Comparison of ENCODE assay signal across 8 mouse cellular contexts in the genomic region with DNA sequence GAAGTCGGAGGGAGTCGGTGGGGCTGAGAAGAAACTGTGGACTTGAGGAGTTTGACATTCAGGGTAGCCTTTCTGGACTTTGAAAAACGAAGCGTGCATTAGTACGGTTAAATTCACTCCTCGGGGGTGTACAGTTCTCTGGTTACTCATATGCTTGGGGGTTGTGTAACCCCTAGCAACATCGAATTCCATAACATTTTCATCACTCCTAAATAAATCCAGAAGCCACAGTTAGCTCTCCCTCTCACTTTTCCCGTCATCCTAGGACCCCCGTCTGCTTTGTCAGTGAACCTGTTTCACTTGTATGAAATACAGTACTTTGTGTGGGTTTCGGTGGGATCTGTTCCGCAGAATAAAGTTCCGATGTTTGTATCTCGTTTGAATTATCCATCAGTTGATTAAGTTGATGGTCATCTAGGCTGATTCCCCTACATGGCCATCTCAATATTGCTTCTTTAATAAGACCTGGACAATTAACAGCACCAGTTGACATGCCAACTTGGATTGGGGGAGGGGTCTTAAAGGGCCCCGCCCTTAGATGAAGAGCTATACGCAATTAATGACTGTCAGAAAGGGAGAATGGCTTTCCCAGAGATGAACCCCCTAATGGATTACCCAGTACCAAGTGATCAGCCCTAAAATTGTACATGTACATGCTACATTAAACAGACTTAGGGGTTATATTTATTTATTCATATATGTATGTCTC. TPM values are rescaled to one million over a fixed set of nuclear protein-coding genes. Genes with fewer than 3 reads are reported as not detected.
A peak's percentile ranks its signal among the peaks of the same experiment; 100 is the strongest.
DNase-seq lines count a peak whose midpoint lies in the region; ATAC-seq and TF ChIP-seq lines count a peak whose summit lies in the region.

No protein-coding gene starts in this region.

- TF ChIP-seq EP300 in liver, postnatal 0 days (IDR thresholded peaks at IDR 0.05; ENCODE audit: low read depth): no peak

- DNase-seq in heart, adult 8-10 months (ENCODE audit: low spot score): no peak
- DNase-seq in Muller cell, postnatal 12 days (ENCODE audit: inconsistent ontology term): peak; percentile 38
- DNase-seq in liver, postnatal 0 days: no peak
- DNase-seq in adrenal gland, adult (ENCODE audit: inconsistent age in 2 of 2, low spot score in 1 of 2): no peak
- no peak for DNase-seq in frontal cortex, postnatal 14 days (ENCODE audit: low spot score in 2 of 2)

- peak overlapping the region; percentile 86 for H3K4me2 ChIP-seq in heart, embryonic 12.5 days
- H3K4me2 ChIP-seq in forebrain, embryonic 15.5 days (replicated peaks): peak overlapping the region; percentile 57
- peak overlapping the region; percentile 92 for H3K4me2 ChIP-seq in liver, postnatal 0 days (ENCODE audit: low read depth, low read length)

- peak overlapping the region; percentile 91 for H3K4me3 ChIP-seq in heart, embryonic 12.5 days
- H3K4me3 ChIP-seq in forebrain, embryonic 15.5 days: peak overlapping the region; percentile 88
- H3K4me3 ChIP-seq in liver, postnatal 0 days (ENCODE audit: low read depth, low read length): peak overlapping the region; percentile 96

- H3K27ac ChIP-seq in heart, embryonic 12.5 days (ENCODE audit: poor library complexity, severe bottlenecking): peak overlapping the region; percentile 98
- H3K27ac ChIP-seq in forebrain, embryonic 15.5 days (replicated peaks): peak overlapping the region; percentile 93
- peak overlapping the region; percentile 98 for H3K27ac ChIP-seq in liver, postnatal 0 days (ENCODE audit: low read depth)

- 0 out of 2 replicates have a peak, but pooled peaks have one; percentile 2 for ATAC-seq in heart, embryonic 12.5 days (ENCODE audit: insufficient number of reproducible peaks, low FRiP score)
- no peak for ATAC-seq in forebrain, embryonic 15.5 days (replicated peaks)
- no peak for ATAC-seq in liver, postnatal 0 days
- no peak for ATAC-seq in monocyte, adult 5-6 weeks (replicated peaks; ENCODE audit: insufficient number of reproducible peaks, low FRiP score, low TSS enrichment, poor library complexity, severe bottlenecking)

- H3K4me1 ChIP-seq in heart, embryonic 12.5 days (replicated peaks): peaks cover 4% of the 10 kb centered on the region
- peaks cover 16% of the 10 kb centered on the region for H3K4me1 ChIP-seq in forebrain, embryonic 15.5 days
- peaks cover 4% of the 10 kb centered on the region for H3K4me1 ChIP-seq in liver, postnatal 0 days (ENCODE audit: insufficient read depth)

- 20% methylated on average over 15 of the region's 15 CpGs for WGBS in heart, embryonic 12.5 days
- 22% methylated on average over 15 of the region's 15 CpGs for WGBS in forebrain, embryonic 15.5 days
- WGBS in liver, postnatal 0 days (ENCODE audit: insufficient replicate concordance): 18% methylated on average over 15 of the region's 15 CpGs

- H3K9me3 ChIP-seq in heart, embryonic 12.5 days (replicated peaks): no peaks in the 10 kb centered on the region
- H3K9me3 ChIP-seq in forebrain, embryonic 15.5 days: no peaks in the 10 kb centered on the region
- H3K9me3 ChIP-seq in liver, postnatal 0 days (ENCODE audit: low read length): no peaks in the 10 kb centered on the region

- no peak for TF ChIP-seq CTCF in liver, postnatal 0 days (IDR thresholded peaks at IDR 0.05; ENCODE audit: low read depth)

- H3K27me3 ChIP-seq in heart, embryonic 12.5 days (replicated peaks): no peaks in the 10 kb centered on the region
- no peaks in the 10 kb centered on the region for H3K27me3 ChIP-seq in forebrain, embryonic 15.5 days
- H3K27me3 ChIP-seq in liver, postnatal 0 days (ENCODE audit: insufficient read depth, low read length): no peaks in the 10 kb centered on the region

- 0 out of 2 replicates have a peak, but pooled peaks cover 7% of the 10 kb centered on the region for H3K36me3 ChIP-seq in heart, embryonic 12.5 days
- H3K36me3 ChIP-seq in forebrain, embryonic 15.5 days: no peaks in the 10 kb centered on the region; the same call in 1 of the 2 replicates
- 0 out of 2 replicates have a peak, but pooled peaks cover 2% of the 10 kb centered on the region for H3K36me3 ChIP-seq in liver, postnatal 0 days (replicated peaks; ENCODE audit: insufficient read depth, low read length)

- peak overlapping the region; percentile 93 for H3K9ac ChIP-seq in heart, embryonic 12.5 days
- peak overlapping the region; percentile 93 for H3K9ac ChIP-seq in forebrain, embryonic 15.5 days (replicated peaks)
- H3K9ac ChIP-seq in liver, postnatal 0 days (replicated peaks): peak overlapping the region; percentile 98

RNA-seq across cellular contexts. Expression of a gene that starts 0.7 kb away (rescaled TPM):
- polyA plus RNA-seq in heart, embryonic 12.5 days (2016; fragmentation: Nextera tagmentation; extraction: Ambion mirVana): 13.5 and 15.9 TPM in 2 replicates
- 10 to 100 TPM in 3 of 4 experiments, 1 to 10 TPM in 1; 8.5 to 11.0 (median 10.2) TPM for total RNA-seq in heart, adult 8-10 months (2022)
- 28.0 and 29.4 TPM in 2 replicates for polyA plus RNA-seq in forebrain, embryonic 15.5 days (2015; fragmentation: Nextera tagmentation; extraction: Ambion mirVana)
- 4.9 and 5.9 TPM in 2 replicates for polyA plus RNA-seq in liver, postnatal 0 days (2015; fragmentation: Nextera tagmentation; extraction: Ambion mirVana)
- 9.5 to 23.1 TPM (median 14.6 TPM) in 3 replicates for total RNA-seq in monocyte, adult 5-6 weeks (2017)

RNA-seq across cellular contexts. Expression of a gene that starts 55.3 kb away (rescaled TPM):
- 18.7 and 21.1 TPM in 2 replicates for polyA plus RNA-seq in heart, embryonic 12.5 days (2016; fragmentation: Nextera tagmentation; extraction: Ambion mirVana)
- 10 to 100 TPM; 39.0 to 46.8 (median 41.1) TPM for total RNA-seq in heart, adult 8-10 months (2022)
- 39.9 and 42.2 TPM in 2 replicates for polyA plus RNA-seq in forebrain, embryonic 15.5 days (2015; fragmentation: Nextera tagmentation; extraction: Ambion mirVana)
- polyA plus RNA-seq in liver, postnatal 0 days (2015; fragmentation: Nextera tagmentation; extraction: Ambion mirVana): 2.7 and 4.0 TPM in 2 replicates
- 4.2 to 6.7 TPM (median 6.1 TPM) in 3 replicates for total RNA-seq in monocyte, adult 5-6 weeks (2017)
